Mouse (Mus musculus): Measurements from ENCODE around the gene Rrp1. TPM values are rescaled to one million over a fixed set of nuclear protein-coding genes. Genes with fewer than 3 reads are reported as not detected.
"Not testable (repeated sequence)": the region's sequence is repeated elsewhere in the genome, so short reads cannot be mapped to it uniquely, and the experiment has no call there.

The Rrp1 gene
- polyA plus RNA-seq, 1 experiment from 2014 or later, result 354 TPM

GRCm38 (mm10) chr10:78418791-78419190, 5.9 kb upstream of the Rrp1 start:
- no peak overlapping the region for H3K9ac ChIP-seq
- no peaks in the 10 kb centered on the region for H3K36me3 ChIP-seq (ENCODE audit: poor library complexity, severe bottlenecking)
- H3K27me3 ChIP-seq, result no peaks in the 10 kb centered on the region
- 81% methylated on average over 2 of the region's 2 CpGs for WGBS
- no peaks in the 10 kb centered on the region for H3K4me1 ChIP-seq
- no peak overlapping the region for H3K27ac ChIP-seq
- no peak for ATAC-seq
- H3K4me2 ChIP-seq, result no peak overlapping the region
- no peaks in the 10 kb centered on the region for H3K9me3 ChIP-seq (replicated peaks)
- no peak overlapping the region for H3K4me3 ChIP-seq

- H3K4me1 ChIP-seq, result 0 out of 2 replicates have a peak, but pooled peaks cover 3% of the 10 kb centered on the region
- H3K27me3 ChIP-seq, result no peaks in the 10 kb centered on the region
- WGBS, result 61% methylated on average over 5 of the region's 5 CpGs
- no peak overlapping the region for H3K4me2 ChIP-seq
- H3K4me3 ChIP-seq, result no peak overlapping the region
- H3K36me3 ChIP-seq (ENCODE audit: poor library complexity, severe bottlenecking), result no peaks in the 10 kb centered on the region
- no peak overlapping the region for H3K27ac ChIP-seq
- ATAC-seq, result no peak
- no peaks in the 10 kb centered on the region for H3K9me3 ChIP-seq (replicated peaks)
- H3K9ac ChIP-seq, result no peak overlapping the region
Observed at GRCm38 (mm10) chr10:78417888-78418287, 5.0 kb upstream of the Rrp1 start.

- not testable (repeated sequence) for H3K4me2 ChIP-seq; H3K9me3 ChIP-seq (replicated peaks); H3K9ac ChIP-seq; H3K27me3 ChIP-seq; ATAC-seq; H3K27ac ChIP-seq; H3K4me3 ChIP-seq
- 88% methylated on average over 4 of the region's 4 CpGs for WGBS
- H3K36me3 ChIP-seq (ENCODE audit: poor library complexity, severe bottlenecking), result peaks cover 11% of the 10 kb centered on the region
- peaks cover 15% of the 10 kb centered on the region for H3K4me1 ChIP-seq
Observed at GRCm38 (mm10) chr10:78414936-78415335, 2.1 kb upstream of the Rrp1 start.

- H3K9ac ChIP-seq, result peak overlapping the region; percentile 60
- peak overlapping the region; percentile 95 for H3K4me3 ChIP-seq
- peaks cover 15% of the 10 kb centered on the region for H3K4me1 ChIP-seq
- H3K4me2 ChIP-seq, result peak overlapping the region; percentile 69
- H3K27me3 ChIP-seq, result no peaks in the 10 kb centered on the region
- H3K36me3 ChIP-seq (ENCODE audit: poor library complexity, severe bottlenecking), result peaks cover 29% of the 10 kb centered on the region
- no peak overlapping the region for H3K27ac ChIP-seq
- no peak for ATAC-seq
- no peaks in the 10 kb centered on the region for H3K9me3 ChIP-seq (replicated peaks)
- 42% methylated on average over 7 of the region's 7 CpGs for WGBS
Observed at GRCm38 (mm10) chr10:78413152-78413520, 293 bp upstream of the Rrp1 start.

GRCm38 (mm10) chr10:78411851-78412250, 992 bp downstream of the Rrp1 start:
- Histone ChIP-seq H3K4me2 (peak overlapping the region; percentile 69), H3K27me3 (no peaks in the 10 kb centered on the region), H3K4me3 (peak overlapping the region; percentile 95), H3K4me1 (peaks cover 15% of the 10 kb centered on the region), H3K36me3 (ENCODE audit: poor library complexity, severe bottlenecking) (peaks cover 42% of the 10 kb centered on the region), H3K27ac (peak overlapping the region; percentile 81), H3K9ac (peak overlapping the region; percentile 87), H3K9me3 (replicated peaks) (no peaks in the 10 kb centered on the region)
- peak; percentile 23; the same call in 1 of the 2 replicates for ATAC-seq
- 14% methylated on average over 8 of the region's 8 CpGs for WGBS

- Histone ChIP-seq H3K4me3 (no peak overlapping the region), H3K36me3 (ENCODE audit: poor library complexity, severe bottlenecking) (peaks cover 66% of the 10 kb centered on the region), H3K9me3 (replicated peaks) (no peaks in the 10 kb centered on the region), H3K4me1 (peaks cover 15% of the 10 kb centered on the region), H3K4me2 (no peak overlapping the region), H3K9ac (no peak overlapping the region), H3K27ac (no peak overlapping the region), H3K27me3 (no peaks in the 10 kb centered on the region)
- no peak for ATAC-seq
- WGBS, result 83% methylated on average over 9 of the region's 9 CpGs
Observed at GRCm38 (mm10) chr10:78409035-78409788, 3.6 kb downstream of the Rrp1 start.

GRCm38 (mm10) chr10:78407132-78407531, 5.7 kb downstream of the Rrp1 start:
- H3K4me2 ChIP-seq, result no peak overlapping the region
- H3K27me3 ChIP-seq, result no peaks in the 10 kb centered on the region
- no peak overlapping the region for H3K4me3 ChIP-seq
- ATAC-seq, result no peak
- 92% methylated on average over 4 of the region's 4 CpGs for WGBS
- H3K4me1 ChIP-seq, result peaks cover 12% of the 10 kb centered on the region
- H3K9me3 ChIP-seq (replicated peaks), result no peaks in the 10 kb centered on the region
- H3K36me3 ChIP-seq (ENCODE audit: poor library complexity, severe bottlenecking), result peaks cover 87% of the 10 kb centered on the region
- no peak overlapping the region for H3K27ac ChIP-seq
- H3K9ac ChIP-seq, result no peak overlapping the region

- Histone ChIP-seq H3K36me3 (ENCODE audit: poor library complexity, severe bottlenecking) (peaks cover 97% of the 10 kb centered on the region), H3K4me3 (no peak overlapping the region), H3K27me3 (no peaks in the 10 kb centered on the region), H3K4me1 (peaks cover 4% of the 10 kb centered on the region; the same call in 1 of the 2 replicates), H3K9ac (no peak overlapping the region), H3K4me2 (no peak overlapping the region), H3K9me3 (replicated peaks) (no peaks in the 10 kb centered on the region), H3K27ac (no peak overlapping the region)
- ATAC-seq, result no peak
- 95% methylated on average over 6 of the region's 6 CpGs for WGBS
Observed at GRCm38 (mm10) chr10:78406152-78406551, 6.7 kb downstream of the Rrp1 start.

- Histone ChIP-seq H3K4me3 (no peak overlapping the region), H3K36me3 (ENCODE audit: poor library complexity, severe bottlenecking) (peaks cover 84% of the 10 kb centered on the region), H3K27ac (no peak overlapping the region), H3K27me3 (no peaks in the 10 kb centered on the region), H3K9me3 (replicated peaks) (no peaks in the 10 kb centered on the region), H3K4me1 (peaks cover 7% of the 10 kb centered on the region; the same call in 1 of the 2 replicates), H3K4me2 (no peak overlapping the region), H3K9ac (no peak overlapping the region)
- WGBS, result 94% methylated on average over 14 of the region's 14 CpGs
- no peak for ATAC-seq
Observed at GRCm38 (mm10) chr10:78402301-78402922, 10.4 kb downstream of the Rrp1 start.

GRCm38 (mm10) chr10:78401127-78401526, 11.7 kb downstream of the Rrp1 start:
- no peaks in the 10 kb centered on the region for H3K9me3 ChIP-seq (replicated peaks)
- 87% methylated on average over 2 of the region's 2 CpGs for WGBS
- no peak overlapping the region for H3K4me2 ChIP-seq
- H3K4me1 ChIP-seq, result peaks cover 11% of the 10 kb centered on the region
- H3K27me3 ChIP-seq, result no peaks in the 10 kb centered on the region
- ATAC-seq, result no peak
- no peak overlapping the region for H3K9ac ChIP-seq
- no peak overlapping the region for H3K27ac ChIP-seq
- no peak overlapping the region for H3K4me3 ChIP-seq
- peaks cover 71% of the 10 kb centered on the region for H3K36me3 ChIP-seq (ENCODE audit: poor library complexity, severe bottlenecking)

GRCm38 (mm10) chr10:78399090-78399657, 13.7 kb downstream of the Rrp1 start:
- H3K9ac ChIP-seq, result no peak overlapping the region
- WGBS, result 48% methylated on average over 17 of the region's 17 CpGs
- H3K36me3 ChIP-seq (ENCODE audit: poor library complexity, severe bottlenecking), result peaks cover 53% of the 10 kb centered on the region
- H3K4me2 ChIP-seq, result no peak overlapping the region
- H3K4me1 ChIP-seq, result peaks cover 18% of the 10 kb centered on the region
- H3K4me3 ChIP-seq, result no peak overlapping the region
- H3K27me3 ChIP-seq, result no peaks in the 10 kb centered on the region
- no peak for ATAC-seq
- H3K27ac ChIP-seq, result no peak overlapping the region
- no peaks in the 10 kb centered on the region for H3K9me3 ChIP-seq (replicated peaks)

GRCm38 (mm10) chr10:78396625-78396885, 16.3 kb downstream of the Rrp1 start:
- ATAC-seq, result no peak; the same call in 1 of the 2 replicates
- H3K27me3 ChIP-seq, result peaks cover 11% of the 10 kb centered on the region
- H3K4me3 ChIP-seq, result no peak overlapping the region
- H3K9me3 ChIP-seq (replicated peaks), result no peaks in the 10 kb centered on the region
- peak overlapping the region; percentile 47; the same call in 1 of the 2 replicates for H3K4me2 ChIP-seq
- peaks cover 27% of the 10 kb centered on the region for H3K36me3 ChIP-seq (ENCODE audit: poor library complexity, severe bottlenecking)
- WGBS, result 61% methylated on average over 4 of the region's 4 CpGs
- peaks cover 20% of the 10 kb centered on the region for H3K4me1 ChIP-seq
- no peak overlapping the region for H3K27ac ChIP-seq
- H3K9ac ChIP-seq, result no peak overlapping the region
